Mouse (Mus musculus) thymus, postnatal 14 days (tissue): ENCODE measurements around the gene Susd6.
"Not testable (repeated sequence)": the region's sequence is repeated elsewhere in the genome, so short reads cannot be mapped to it uniquely, and the experiment has no call there.

ENCODE experiments used
- DNase-seq: peaks from one replicate; pipeline ENCODE4 v3.0.0; 2021

Gene Susd6

GRCm38 (mm10) chr12:80786591-80786990 lies 3.7 kb upstream of the Susd6 start:
- DNase-seq, result no peak

GRCm38 (mm10) chr12:80787604-80788003 lies 2.7 kb upstream of the Susd6 start:
- no peak for DNase-seq

DNA sequence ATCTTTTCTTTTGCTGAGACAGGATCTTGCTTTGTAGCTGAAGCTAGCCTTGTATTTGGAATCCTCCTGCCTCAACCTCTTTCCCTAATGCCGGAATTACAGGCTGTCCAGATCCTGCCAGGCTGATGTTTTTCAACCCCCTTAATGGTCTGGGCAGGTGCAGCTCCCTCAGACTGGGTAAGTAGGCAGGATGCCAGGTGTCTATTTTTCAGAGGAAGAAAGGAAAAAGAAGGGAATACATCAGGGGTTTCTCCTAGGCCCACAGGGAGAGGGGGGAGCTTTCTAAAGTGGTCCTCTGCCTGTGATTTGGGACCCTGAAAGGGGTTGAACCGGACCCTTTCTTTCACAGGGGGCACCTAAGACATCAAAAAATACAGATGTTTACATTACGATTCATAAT lies 2.1 kb upstream of the Susd6 start:
- DNase-seq, result no peak

GRCm38 (mm10) chr12:80789276-80789675 lies 1.0 kb upstream of the Susd6 start:
- not testable (repeated sequence) for DNase-seq

DNA sequence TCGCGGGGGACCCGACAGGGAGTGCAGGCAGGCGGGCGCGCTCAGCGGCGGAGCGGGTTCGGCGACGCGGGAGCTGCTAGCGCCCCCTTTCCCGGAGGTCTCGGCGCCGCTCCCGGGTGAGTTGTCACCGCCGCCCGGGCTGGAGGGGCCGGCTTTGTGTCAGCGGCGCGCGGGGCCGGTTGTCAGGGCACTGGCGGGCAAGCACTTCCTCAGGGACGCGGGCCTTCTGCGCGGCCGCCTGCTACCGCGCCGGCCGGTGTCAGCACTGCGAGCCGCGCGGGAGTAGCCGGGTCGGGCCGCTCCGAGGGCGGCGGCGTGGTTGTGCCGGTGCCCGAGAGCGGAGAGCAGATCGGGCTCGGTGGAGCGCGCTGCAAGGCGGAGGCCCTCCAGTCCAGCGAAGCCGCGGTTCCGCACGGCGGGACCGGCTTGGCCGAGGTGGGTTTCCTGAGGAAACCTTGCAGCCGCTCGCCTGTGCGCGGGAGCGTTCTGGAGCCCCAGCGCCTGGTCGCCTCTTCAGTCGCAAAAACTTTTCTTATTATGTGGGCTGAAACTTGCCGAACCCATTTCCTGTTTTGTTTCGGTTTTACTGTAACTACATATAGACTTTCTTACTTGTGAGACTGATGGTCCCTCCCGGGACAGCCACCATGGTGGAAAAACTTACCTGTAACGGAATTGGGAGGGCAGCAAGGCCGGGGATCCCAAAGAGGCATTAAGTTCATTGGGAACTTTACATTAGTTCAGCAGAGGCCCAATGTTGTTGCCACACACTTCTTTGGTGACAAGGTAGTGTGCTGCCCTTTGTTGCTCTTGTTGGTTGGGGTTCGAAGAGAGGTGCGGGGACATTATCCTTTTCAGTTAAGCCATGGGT lies 625 bp downstream of the Susd6 start:
- peak; percentile 68 for DNase-seq

GRCm38 (mm10) chr12:80791571-80792444 lies 1.5 kb downstream of the Susd6 start:
- peak; percentile 26 for DNase-seq

- DNase-seq, result peak; percentile 77
Observed at GRCm38 (mm10) chr12:80792867-80793266, 2.6 kb downstream of the Susd6 start.

DNA sequence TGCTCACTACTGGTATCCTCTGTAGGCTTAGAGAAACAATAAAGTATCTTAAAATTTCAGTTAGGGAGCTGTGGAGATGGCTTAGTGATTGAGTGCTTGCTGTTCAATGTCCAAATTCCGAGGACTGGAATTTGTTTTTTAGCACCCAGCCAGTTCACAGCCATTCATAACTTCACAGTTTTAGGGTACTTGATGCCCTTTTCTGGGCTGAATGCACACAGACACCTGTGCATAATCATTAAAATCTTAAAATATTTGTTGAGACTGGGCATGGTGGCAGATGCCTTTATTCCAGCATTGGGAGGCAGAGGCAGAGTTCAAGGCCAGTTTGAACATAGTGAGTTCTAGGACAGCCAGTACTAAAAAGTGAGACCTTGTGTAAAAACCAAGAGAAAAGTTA lies 3.2 kb downstream of the Susd6 start:
- no peak for DNase-seq

GRCm38 (mm10) chr12:80794522-80794921 lies 4.2 kb downstream of the Susd6 start:
- DNase-seq, result no peak

- peak; percentile 56 for DNase-seq
Observed at GRCm38 (mm10) chr12:80794935-80795785, 4.8 kb downstream of the Susd6 start.

- DNase-seq, result no peak
Observed at GRCm38 (mm10) chr12:80798271-80798670, 8.0 kb downstream of the Susd6 start.

DNA sequence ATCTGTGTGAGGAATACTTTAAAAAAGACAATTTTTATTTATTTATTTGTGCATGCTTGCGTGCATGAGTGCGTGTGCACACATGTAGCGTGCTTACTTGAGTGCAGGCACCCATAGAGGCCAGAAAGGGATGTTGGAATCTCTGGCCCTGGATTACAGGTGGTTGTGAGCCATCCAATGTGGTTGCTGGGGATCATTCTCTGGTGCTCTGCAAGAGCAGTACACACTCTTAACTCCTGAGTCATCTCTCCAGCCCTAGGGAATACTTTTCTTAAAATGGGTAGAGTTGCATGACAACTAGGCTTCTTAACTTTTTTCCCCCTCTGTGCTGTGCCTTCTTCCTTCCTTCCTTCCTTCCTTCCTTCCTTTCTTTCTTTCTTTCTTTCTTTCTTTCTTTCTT lies 9.8 kb downstream of the Susd6 start:
- DNase-seq, result no peak

- no peak for DNase-seq
Observed at GRCm38 (mm10) chr12:80801443-80801842, 11.1 kb downstream of the Susd6 start.

- DNase-seq, result no peak
Observed at GRCm38 (mm10) chr12:80803924-80804323, 13.6 kb downstream of the Susd6 start.

GRCm38 (mm10) chr12:80804861-80805428 lies 14.6 kb downstream of the Susd6 start:
- no peak for DNase-seq

- no peak for DNase-seq
Observed at GRCm38 (mm10) chr12:80807451-80808085, 17.3 kb downstream of the Susd6 start.

- DNase-seq, result no peak
Observed at GRCm38 (mm10) chr12:80810005-80810404, 19.7 kb downstream of the Susd6 start.

- no peak for DNase-seq
Observed at GRCm38 (mm10) chr12:80811646-80812509, 21.6 kb downstream of the Susd6 start.

- DNase-seq, result no peak
Observed at GRCm38 (mm10) chr12:80812510-80812820, 22.2 kb downstream of the Susd6 start.

GRCm38 (mm10) chr12:80813456-80813855 lies 23.1 kb downstream of the Susd6 start:
- DNase-seq, result no peak

DNA sequence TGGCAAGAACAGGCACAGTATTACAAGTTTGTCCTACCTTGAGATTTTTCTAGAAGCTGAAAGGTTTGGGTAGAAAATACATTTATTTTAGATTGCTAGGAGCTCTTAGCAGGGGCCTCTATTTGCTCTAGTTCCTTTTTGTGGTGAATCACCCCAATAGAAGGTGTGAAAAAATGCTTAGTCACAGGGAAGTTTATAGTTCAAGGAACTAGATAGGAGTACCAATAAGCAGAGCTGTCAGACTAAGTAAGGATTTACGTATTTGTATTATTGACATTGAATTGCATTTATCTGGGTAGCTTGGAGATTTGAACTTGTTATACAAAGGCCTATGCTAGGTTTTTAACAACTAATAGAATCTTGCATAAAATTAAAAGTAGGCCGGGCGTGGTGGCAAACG lies 23.6 kb downstream of the Susd6 start:
- DNase-seq, result no peak
